Mouse (Mus musculus): ENCODE data around the gene Ang.

- TF ChIP-seq CTCF (IDR thresholded peaks at IDR 0.05; ENCODE audit: control insufficient read depth, insufficient read depth, low read length), result no peak
- no peak for TF ChIP-seq POLR2A (IDR thresholded peaks at IDR 0.05; ENCODE audit: borderline replicate concordance, control insufficient read depth, low read depth, low read length)
These were observed 53.0 kb downstream of the Ang start for GRCm38 (mm10) chr14:51143937-51144336.
